Mouse (Mus musculus) neural tube, embryonic 14.5 days (tissue): ENCODE data around the gene Rcan1. TPM values are rescaled to one million over a fixed set of nuclear protein-coding genes. Genes with fewer than 3 reads are reported as not detected.
A peak's percentile ranks its signal among the peaks of the same experiment; 100 is the strongest.

Experiments
- ATAC-seq: fragments of 200-750 bp; cut with Nextera tagmentation; 2 replicates; pipeline ENCODE4 v1.8.0; 2017; ENCODE audit warnings: low read depth, mild to moderate bottlenecking, moderate TSS enrichment, moderate library complexity
- H3K27ac ChIP-seq: fragments of 300-500 bp; sonication (generic); 2 replicates; pipeline ENCODE4 v1.5.1; 2014; ENCODE audit warnings: low read depth, mild to moderate bottlenecking, control low read depth, low read length, moderate library complexity, mixed read lengths
- H3K27me3 ChIP-seq: fragments of 300-500 bp; sonication (generic); 2 replicates; pipeline ENCODE4 v1.6.1; 2014; ENCODE audit warnings: low read length; ENCODE audit not compliant: control insufficient read depth, insufficient read depth
- H3K36me3 ChIP-seq: fragments of 300-500 bp; sonication (generic); 2 replicates; pipeline ENCODE4 v1.6.1; 2014; ENCODE audit warnings: low read length, mixed read lengths; ENCODE audit not compliant: control insufficient read depth, insufficient read depth
- H3K4me1 ChIP-seq: fragments of 300-500 bp; sonication (generic); 2 replicates; pipeline ENCODE4 v1.6.1; 2014; ENCODE audit warnings: low read length; ENCODE audit not compliant: control insufficient read depth, insufficient read depth
- H3K4me2 ChIP-seq: fragments of 300-500 bp; sonication (generic); 2 replicates; pipeline ENCODE4 v1.6.1; 2014; ENCODE audit warnings: mild to moderate bottlenecking, low read depth, low read length, control low read depth
- H3K4me3 ChIP-seq: fragments of 300-500 bp; sonication (generic); 2 replicates; pipeline ENCODE4 v1.5.1; 2014; ENCODE audit warnings: low read depth, low read length, control low read depth, mixed read lengths
- H3K9ac ChIP-seq: fragments of 300-500 bp; sonication (generic); replicated peaks from 2 replicates; pipeline ENCODE4 v1.6.1; 2014; ENCODE audit warnings: low read depth, mild to moderate bottlenecking, control low read depth, low read length, mixed read lengths
- H3K9me3 ChIP-seq: fragments of 300-500 bp; sonication (generic); 2 replicates; pipeline ENCODE4 v1.6.1; 2016; ENCODE audit warnings: low read length; ENCODE audit not compliant: control insufficient read depth
- WGBS: fragments of 180-500 bp; shearing (Covaris S2); extraction: QIAGEN DNeasy Blood & Tissue Kit; methylation state at CpG from one replicate; pipeline ENCODE4 v1.1.7; 2014; 5-methylcytosine and 5-hydroxymethylcytosine counted together
- polyA plus RNA-seq: library from polyadenylated mRNA; unstranded; fragments of >200 nt; fragmentation: Nextera tagmentation; extraction: Ambion mirVana; gene quantifications from 2 replicates; pipeline ENCODE4 v1.2.1, GENCODE M21; 2014

The Rcan1 gene
- polyA plus RNA-seq, 1 experiment from 2014 or later, result 70.6 TPM

DNA sequence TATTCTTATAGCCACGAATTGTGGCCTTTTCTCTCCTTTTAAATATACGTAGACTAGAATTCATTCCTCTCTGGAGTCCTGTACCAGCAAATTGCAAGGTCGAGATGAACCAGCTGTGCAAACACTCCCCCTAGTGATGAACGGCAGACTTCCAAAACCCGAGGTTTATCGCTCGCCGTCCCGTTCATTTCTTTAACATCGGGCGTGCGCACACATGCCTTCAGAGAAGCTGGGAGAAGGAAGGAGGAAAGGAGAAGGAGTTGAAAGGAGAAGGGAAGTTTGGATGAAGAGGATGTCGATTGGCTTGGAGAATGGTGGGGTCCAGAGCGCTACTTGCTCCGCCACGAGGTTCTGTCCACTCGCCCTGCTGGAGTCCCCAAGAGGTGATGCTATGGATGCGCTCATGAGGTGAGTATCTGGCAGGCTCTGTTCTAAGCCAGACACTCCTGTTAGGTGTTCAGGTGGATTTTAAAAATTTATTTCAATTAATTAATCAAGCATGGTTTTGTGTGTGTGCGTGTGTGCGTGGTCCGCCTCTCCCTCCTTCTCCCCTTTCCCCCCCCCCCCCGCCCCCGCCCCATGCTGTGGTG lies 8.0 kb upstream of the Rcan1 start:
- no peaks in the 10 kb centered on the region for H3K4me1 ChIP-seq
- no peaks in the 10 kb centered on the region for H3K27me3 ChIP-seq
- H3K4me2 ChIP-seq, result peak overlapping the region; percentile 43
- H3K36me3 ChIP-seq, result no peaks in the 10 kb centered on the region
- peak; percentile 70 for ATAC-seq
- H3K27ac ChIP-seq, result no peak overlapping the region
- H3K9me3 ChIP-seq, result no peaks in the 10 kb centered on the region
- no peak overlapping the region; the same call in 1 of the 2 replicates for H3K9ac ChIP-seq
- peak overlapping the region; percentile 11; the same call in 1 of the 2 replicates for H3K4me3 ChIP-seq
- WGBS, result 11% methylated on average over 22 of the region's 23 CpGs

- H3K27me3 ChIP-seq, result no peaks in the 10 kb centered on the region
- WGBS, result 63% methylated on average over 25 of the region's 25 CpGs
- H3K4me2 ChIP-seq, result no peak overlapping the region
- H3K9ac ChIP-seq, result no peak overlapping the region
- H3K36me3 ChIP-seq, result no peaks in the 10 kb centered on the region
- H3K27ac ChIP-seq, result no peak overlapping the region
- H3K4me1 ChIP-seq, result no peaks in the 10 kb centered on the region
- no peak for ATAC-seq
- no peaks in the 10 kb centered on the region for H3K9me3 ChIP-seq
- no peak overlapping the region for H3K4me3 ChIP-seq
Observed at GRCm38 (mm10) chr16:92475093-92475860, 4.6 kb upstream of the Rcan1 start.

DNA sequence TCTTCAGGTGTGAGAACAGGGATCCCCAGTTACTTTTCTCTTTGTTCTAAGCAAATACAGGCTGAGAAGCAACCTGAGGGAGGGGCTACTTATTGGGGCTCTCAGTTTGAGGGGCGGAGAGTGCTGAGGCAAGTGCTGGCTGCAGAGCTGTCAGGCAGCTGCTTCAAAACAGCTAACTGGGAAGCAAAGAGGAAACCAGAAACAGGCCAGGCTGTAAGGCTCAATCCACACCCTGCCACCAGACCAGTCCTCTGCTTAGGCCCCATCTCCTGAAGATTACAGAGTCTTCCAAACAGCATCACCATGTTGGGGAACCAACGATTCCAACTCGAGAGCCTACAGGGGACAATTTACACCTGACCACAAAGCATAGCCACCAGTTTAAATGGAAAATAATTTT lies 2.2 kb upstream of the Rcan1 start:
- Histone ChIP-seq H3K4me2 (no peak overlapping the region), H3K9me3 (no peaks in the 10 kb centered on the region), H3K36me3 (no peaks in the 10 kb centered on the region), H3K9ac (no peak overlapping the region), H3K27ac (no peak overlapping the region), H3K4me1 (no peaks in the 10 kb centered on the region), H3K27me3 (no peaks in the 10 kb centered on the region), H3K4me3 (no peak overlapping the region)
- 78% methylated on average over 3 of the region's 3 CpGs for WGBS
- ATAC-seq, result no peak

GRCm38 (mm10) chr16:92468459-92468858 lies 2.2 kb downstream of the Rcan1 start:
- H3K27me3 ChIP-seq, result no peaks in the 10 kb centered on the region
- no peak for ATAC-seq
- WGBS, result 78% methylated on average over 14 of the region's 14 CpGs

DNA sequence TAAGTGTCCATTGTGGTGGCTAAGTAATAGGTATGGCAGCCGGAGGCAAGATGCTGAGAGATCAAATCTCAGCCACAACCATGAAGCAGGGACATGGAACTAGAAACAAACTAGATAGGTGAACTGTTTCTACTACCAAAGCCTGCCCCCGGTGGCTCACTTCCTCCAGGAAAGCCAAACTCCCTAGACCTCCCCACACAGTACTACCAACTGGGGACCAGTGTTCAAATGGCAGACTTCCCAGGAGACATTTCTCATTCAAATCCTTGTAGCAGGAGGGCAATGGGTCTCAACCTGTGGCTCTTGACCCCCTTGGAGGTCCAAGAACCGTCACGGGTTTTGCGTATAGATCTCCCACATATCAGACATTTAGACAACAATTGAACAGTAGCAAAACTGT lies 3.6 kb downstream of the Rcan1 start:
- no peak overlapping the region for H3K27ac ChIP-seq
- H3K36me3 ChIP-seq, result no peaks in the 10 kb centered on the region
- no peak overlapping the region for H3K4me2 ChIP-seq
- WGBS, result 84% methylated on average over 5 of the region's 5 CpGs
- no peaks in the 10 kb centered on the region for H3K9me3 ChIP-seq
- no peak overlapping the region for H3K4me3 ChIP-seq
- H3K4me1 ChIP-seq, result peaks cover 16% of the 10 kb centered on the region; the same call in 1 of the 2 replicates
- no peak overlapping the region for H3K9ac ChIP-seq
- no peaks in the 10 kb centered on the region for H3K27me3 ChIP-seq
- no peak for ATAC-seq

More at GRCm38 (mm10) chr16:92468459-92468858, 2.2 kb downstream of the Rcan1 start:
- Histone ChIP-seq H3K4me1 (peaks cover 16% of the 10 kb centered on the region; the same call in 1 of the 2 replicates), H3K9ac (no peak overlapping the region), H3K4me3 (no peak overlapping the region), H3K4me2 (no peak overlapping the region), H3K9me3 (no peaks in the 10 kb centered on the region), H3K27ac (no peak overlapping the region), H3K36me3 (no peaks in the 10 kb centered on the region)

- peak overlapping the region; percentile 61 for H3K27ac ChIP-seq
- H3K4me3 ChIP-seq, result peak overlapping the region; percentile 78
- ATAC-seq, result peak; percentile 99
- WGBS, result under 1% methylated on average over 72 of the region's 94 CpGs
- H3K9me3 ChIP-seq, result no peaks in the 10 kb centered on the region
- peak overlapping the region; percentile 85 for H3K9ac ChIP-seq
- no peaks in the 10 kb centered on the region for H3K36me3 ChIP-seq
- H3K4me2 ChIP-seq, result peak overlapping the region; percentile 80
- H3K27me3 ChIP-seq, result no peaks in the 10 kb centered on the region
- peaks cover 16% of the 10 kb centered on the region; the same call in 1 of the 2 replicates for H3K4me1 ChIP-seq
Observed at GRCm38 (mm10) chr16:92465642-92466526, 4.8 kb downstream of the Rcan1 start.

- H3K36me3 ChIP-seq, result no peaks in the 10 kb centered on the region
- peak overlapping the region; percentile 78 for H3K4me3 ChIP-seq
- peak overlapping the region; percentile 16; the same call in 1 of the 2 replicates for H3K27ac ChIP-seq
- no peaks in the 10 kb centered on the region for H3K9me3 ChIP-seq
- peak overlapping the region; percentile 85 for H3K9ac ChIP-seq
- no peaks in the 10 kb centered on the region for H3K27me3 ChIP-seq
- peak overlapping the region; percentile 80 for H3K4me2 ChIP-seq
- no peak for ATAC-seq
- WGBS, result 5% methylated on average over 10 of the region's 10 CpGs
- H3K4me1 ChIP-seq, result peaks cover 16% of the 10 kb centered on the region; the same call in 1 of the 2 replicates
Observed at GRCm38 (mm10) chr16:92465226-92465625, 5.4 kb downstream of the Rcan1 start.

- H3K4me3 ChIP-seq, result peak overlapping the region; percentile 78
- H3K9me3 ChIP-seq, result no peaks in the 10 kb centered on the region
- H3K27ac ChIP-seq, result no peak overlapping the region
- no peak for ATAC-seq
- H3K9ac ChIP-seq, result peak overlapping the region; percentile 85; the same call in 1 of the 2 replicates
- H3K4me1 ChIP-seq, result peaks cover 16% of the 10 kb centered on the region; the same call in 1 of the 2 replicates
- H3K27me3 ChIP-seq, result no peaks in the 10 kb centered on the region
- WGBS, result 30% methylated on average over 14 of the region's 14 CpGs
- peak overlapping the region; percentile 80 for H3K4me2 ChIP-seq
- no peaks in the 10 kb centered on the region for H3K36me3 ChIP-seq
Observed at GRCm38 (mm10) chr16:92464390-92464972, 6.2 kb downstream of the Rcan1 start.
